ENCODE assay signal across 19 mouse cellular contexts in the genomic region with DNA sequence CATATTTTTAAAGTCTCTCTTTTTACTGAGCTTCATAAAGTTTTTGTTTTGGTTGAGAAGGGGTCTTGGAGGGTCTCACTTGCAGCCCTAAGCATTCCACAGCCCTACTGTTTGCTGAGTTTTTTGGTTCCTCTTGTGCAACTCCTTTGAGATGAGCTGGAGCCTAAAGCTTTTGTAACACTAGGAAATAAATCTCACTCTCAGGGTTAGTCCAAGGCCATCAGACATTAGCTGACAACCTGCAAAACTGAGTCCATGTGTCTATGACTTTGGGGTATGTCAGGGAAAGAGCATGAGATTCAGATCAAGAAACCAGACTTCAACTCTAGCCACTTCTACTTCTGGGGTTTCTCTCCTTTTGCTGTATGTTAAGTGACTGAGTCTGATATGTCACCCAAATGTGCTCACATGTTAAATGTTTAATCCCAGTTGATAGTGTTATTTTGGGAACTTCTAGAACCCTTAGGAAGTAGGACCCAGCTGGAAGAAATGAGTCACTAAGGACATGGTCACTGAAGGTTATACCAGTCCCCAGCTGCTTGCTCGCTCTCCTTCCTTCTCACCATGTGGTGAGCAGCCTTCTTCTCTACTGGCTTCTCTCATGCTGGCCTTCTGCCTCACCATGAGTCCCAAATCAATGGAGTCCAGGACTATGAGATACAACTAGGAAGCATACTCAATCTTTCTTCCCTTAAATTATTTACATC.
DNase-seq lines count a peak whose midpoint lies in the region; TF ChIP-seq lines count a peak whose summit lies in the region.
"Had no signal": no experiment of that assay in that cellular context is flagged by ENCODE, and none has a peak within 500 bp of the region (broad histone marks: within the 10 kb centered on the region; RNA-seq: fewer than 3 reads in every experiment).

No protein-coding gene starts in this region.

- H3K27me3 ChIP-seq in thymus, adult 2 months (ENCODE audit: control insufficient read depth, insufficient read depth, low read length), result no peaks in the 10 kb centered on the region
- H3K27me3 ChIP-seq: embryonic facial prominence, embryonic 13.5 days; forebrain, embryonic 13.5 days; heart, embryonic 12.5 days; hindbrain, embryonic 12.5 days had no signal

- H3K27ac ChIP-seq in thymus, adult 2 months (ENCODE audit: control insufficient read depth, insufficient read depth, low read length), result no peak overlapping the region
- H3K27ac ChIP-seq: embryonic facial prominence, embryonic 13.5 days; forebrain, embryonic 13.5 days; gastrocnemius, adult 2 months; hindbrain, embryonic 12.5 days had no signal

- 76% methylated on average over 1 of the region's 1 CpGs for WGBS in thymus, adult 2 months

- no peaks in the 10 kb centered on the region for H3K4me1 ChIP-seq in thymus, adult 2 months (replicated peaks; ENCODE audit: control insufficient read depth, insufficient read depth, low read length)
- H3K4me1 ChIP-seq: embryonic facial prominence, embryonic 13.5 days; forebrain, embryonic 13.5 days; heart, embryonic 12.5 days; hindbrain, embryonic 12.5 days had no signal

- no peak for TF ChIP-seq CTCF in thymus, adult 2 months (IDR thresholded peaks at IDR 0.05; ENCODE audit: borderline replicate concordance, control insufficient read depth, extremely low read depth, insufficient read depth, low read length, poor library complexity)

- intact Hi-C loops in heart, postnatal 25 days (cut with DNase I), result no loop called here

- no peak for TF ChIP-seq POLR2A in thymus, adult 2 months (IDR thresholded peaks at IDR 0.05; ENCODE audit: control insufficient read depth, extremely low read depth, insufficient read depth, low read length, poor library complexity)

- H3K4me3 ChIP-seq in thymus, adult 2 months (ENCODE audit: control insufficient read depth, insufficient read depth, low read length), result no peak overlapping the region
- H3K4me3 ChIP-seq: embryonic facial prominence, embryonic 13.5 days; forebrain, embryonic 13.5 days; gastrocnemius, adult 2 months; heart, embryonic 12.5 days; hindbrain, embryonic 12.5 days had no signal

- peak; percentile 30 to 87 for DNase-seq in adrenal gland, adult (ENCODE audit: inconsistent age in 2 of 2, low spot score in 1 of 2)
- no peak for DNase-seq in adrenal gland, postnatal 25 days
- peak; percentile 30 for DNase-seq in heart, adult 8-10 months (ENCODE audit: low spot score)
- DNase-seq in heart, postnatal 25 days (ENCODE audit: low spot score), result no peak
- DNase-seq in adrenal gland, postnatal 10 days, result peak; percentile 20
- no peak for DNase-seq in thymus, adult 2 months
- no peak for DNase-seq in yolk sac, embryonic 10.5 days (ENCODE audit: low spot score)
- DNase-seq: cerebellum, adult 18-20 months; cerebellum, adult 9-11 months; cerebellum, postnatal 36 days; forebrain, postnatal 0 days; gastrocnemius, adult 2 months; gastrocnemius, postnatal 25 days; heart, postnatal 4 days; kidney, adult 8-10 months had no signal

- H3K36me3 ChIP-seq in thymus, adult 2 months (ENCODE audit: control insufficient read depth, insufficient read depth, low read length), result no peaks in the 10 kb centered on the region
- H3K36me3 ChIP-seq: embryonic facial prominence, embryonic 13.5 days; heart, embryonic 12.5 days; hindbrain, embryonic 12.5 days had no signal

Comparison
In these comparisons a context has a peak if more than half of its experiments do, and no peak if none do; other contexts are left out.
1. DNase-seq: peak in adrenal gland, adult (2 of 2), heart, adult 8-10 months (single experiment) and adrenal gland, postnatal 10 days (single experiment); none in adrenal gland, postnatal 25 days (single experiment), heart, postnatal 25 days (single experiment), thymus, adult 2 months (single experiment) and yolk sac, embryonic 10.5 days (single experiment).